Mouse (Mus musculus) lung, adult 10 weeks (tissue): ENCODE measurements around the gene Hexa. TPM values are rescaled to one million over a fixed set of nuclear protein-coding genes. Genes with fewer than 3 reads are reported as not detected.

Experiments used
- polyA plus RNA-seq: library from polyadenylated mRNA; stranded (reverse); fragments of 350-450 nt; fragmentation: Illumina TruSeq; extraction: RNeasy Lipid Tissue Mini Kit (QIAGEN cat#74804); gene quantifications from one replicate; pipeline ENCODE4 v1.2.3, GENCODE M21; 2014; ENCODE audit warnings: low read depth, low replicate concordance; ENCODE audit not compliant: insufficient read depth

The Hexa gene
- polyA plus RNA-seq = 88.5 TPM

DNA sequence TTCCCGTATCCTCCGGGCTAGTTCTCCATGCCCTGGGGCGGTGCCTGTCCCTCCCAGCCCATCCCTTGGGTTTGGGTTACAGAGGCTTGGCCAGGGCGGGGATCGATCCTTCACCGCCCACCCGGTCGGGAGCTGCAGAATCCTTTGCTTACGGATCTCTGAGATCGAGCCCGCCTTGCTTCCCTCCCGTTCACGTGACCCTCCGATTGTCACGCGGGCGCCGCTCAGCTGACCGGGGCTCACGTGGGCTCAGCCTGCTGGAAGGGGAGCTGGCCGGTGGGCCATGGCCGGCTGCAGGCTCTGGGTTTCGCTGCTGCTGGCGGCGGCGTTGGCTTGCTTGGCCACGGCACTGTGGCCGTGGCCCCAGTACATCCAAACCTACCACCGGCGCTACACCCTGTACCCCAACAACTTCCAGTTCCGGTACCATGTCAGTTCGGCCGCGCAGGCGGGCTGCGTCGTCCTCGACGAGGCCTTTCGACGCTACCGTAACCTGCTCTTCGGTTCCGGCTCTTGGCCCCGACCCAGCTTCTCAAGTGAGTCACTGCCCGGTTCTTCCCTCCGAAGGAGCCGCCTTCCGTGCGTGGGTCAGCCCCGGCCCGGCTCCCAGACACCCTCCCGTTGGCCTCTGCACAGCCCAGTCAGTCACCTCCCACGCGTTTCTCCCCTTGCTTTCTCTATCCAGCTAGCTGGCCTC lies at the start of gene Hexa, which contains the start of gene Tmem202:
Hexa (plus strand) TSS at position 100 of the 697 bp plus-strand sequence.
Tmem202 (minus strand) TSS at position 407 of the 697 bp plus-strand sequence.

GRCm38 (mm10) chr9:59577844-59578504 lies 38.6 kb downstream of the Hexa start, which contains the start of gene Celf6:
Gene Celf6 (plus strand): TSS chr9:59577917.

Other genes starting within 250 kb of the Hexa start
- 13.1 TPM for gene Adpgk, start 248.0 kb upstream of the Hexa start, polyA plus RNA-seq
- 6.7 TPM for gene Bbs4, start 186.0 kb upstream of the Hexa start, polyA plus RNA-seq
- gene Arih1, start 52.9 kb upstream of the Hexa start, polyA plus RNA-seq = 16.2 TPM
- gene Tmem202, start 307 bp downstream of the Hexa start, polyA plus RNA-seq = 1.0 TPM
- not detected for gene Celf6, start 38.4 kb downstream of the Hexa start, polyA plus RNA-seq
- 19.7 TPM for gene Parp6, start 77.7 kb downstream of the Hexa start, polyA plus RNA-seq
- gene Pkm, start 116.8 kb downstream of the Hexa start, polyA plus RNA-seq = 196 TPM
- gene Gramd2, start 140.6 kb downstream of the Hexa start, polyA plus RNA-seq = 34.4 TPM
- 3.2 TPM for gene Senp8, start 211.2 kb downstream of the Hexa start, polyA plus RNA-seq
- 3.3 TPM for gene Myo9a, start 211.4 kb downstream of the Hexa start, polyA plus RNA-seq